Mouse (Mus musculus): ENCODE results near the gene Faxc.

GRCm38 (mm10) chr4:21971949-21972348 lies 40.8 kb downstream of the Faxc start:
- no peak for TF ChIP-seq CTCF (IDR thresholded peaks at IDR 0.05; ENCODE audit: control insufficient read depth, insufficient read depth, low read length)
- TF ChIP-seq POLR2A (IDR thresholded peaks at IDR 0.05; ENCODE audit: borderline replicate concordance, control insufficient read depth, low read depth, low read length) = no peak

Measured in bone marrow, adult 2 months (tissue).